Mouse (Mus musculus) liver, adult 2 months (tissue): ENCODE data around the gene 5730596B20Rik.

Source experiments
- CTCF ChIP-seq: fragments of 200-500 bp; IDR thresholded peaks from 2 replicates; pipeline ENCODE4 v1.5.1; 2011; ENCODE audit warnings: low read depth, low read length, control low read depth
- POLR2A ChIP-seq: fragments of 200-500 bp; IDR thresholded peaks from 2 replicates; pipeline ENCODE4 v1.6.1; 2011; ENCODE audit warnings: low read length, control low read depth; ENCODE audit not compliant: insufficient read depth; ENCODE audit errors: extremely low read depth

DNA sequence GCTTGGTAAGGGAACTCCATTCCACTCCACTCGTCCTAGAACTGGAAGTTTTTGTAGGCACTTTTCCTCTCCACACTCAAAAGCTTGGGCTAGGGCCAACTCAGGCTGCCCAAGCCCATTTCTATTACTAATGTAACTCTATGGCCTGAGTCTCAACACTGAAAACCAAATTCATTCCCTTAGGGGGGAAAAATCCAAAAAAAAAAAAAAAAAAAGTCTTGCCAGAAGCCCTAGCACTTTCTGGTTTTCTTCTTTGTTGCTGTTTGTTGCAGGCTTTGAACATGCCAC is 15.3 kb upstream of the 5730596B20Rik start:
- no peak for TF ChIP-seq CTCF
- TF ChIP-seq POLR2A: no peak
